ENCODE assay signal across 19 mouse cellular contexts in the genomic region with DNA sequence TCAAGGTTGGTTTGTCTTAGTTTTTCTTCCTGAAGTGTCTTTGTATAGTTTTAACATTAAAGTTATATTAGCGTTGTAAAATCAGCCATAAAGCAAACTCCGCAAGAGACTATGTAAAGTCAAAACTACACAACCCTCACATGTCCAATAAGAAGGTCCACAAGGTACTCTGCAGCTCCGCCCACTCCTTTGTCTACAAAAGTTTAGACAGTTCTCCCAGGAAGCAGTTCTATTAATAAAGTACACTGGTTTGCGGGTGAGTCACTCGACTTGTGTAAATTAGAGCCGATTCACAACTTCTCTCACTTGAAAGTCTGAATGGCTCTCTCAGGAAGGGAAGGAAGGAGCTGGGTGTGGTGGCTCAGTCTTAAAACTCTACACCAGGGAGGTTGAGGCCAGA. TPM values are rescaled to one million over a fixed set of nuclear protein-coding genes. Genes with fewer than 3 reads are reported as not detected.
DNase-seq lines count a peak whose midpoint lies in the region; ATAC-seq and TF ChIP-seq lines count a peak whose summit lies in the region.
"Had no signal": no experiment of that assay in that cellular context is flagged by ENCODE, and none has a peak within 500 bp of the region (broad histone marks: within the 10 kb centered on the region; RNA-seq: fewer than 3 reads in every experiment).

No protein-coding gene starts in this region.

- H3K27me3 ChIP-seq in forebrain, embryonic 12.5 days = no peaks in the 10 kb centered on the region
- H3K27me3 ChIP-seq: limb, embryonic 15.5 days; midbrain, embryonic 12.5 days had no signal

- WGBS in large intestine, adult 2 months = 15% methylated on average over 6 of the region's 6 CpGs
- 85% methylated on average over 6 of the region's 6 CpGs for WGBS in forebrain, embryonic 12.5 days

- no peak overlapping the region for H3K4me3 ChIP-seq in layer of hippocampus, adult 2 months
- no peak overlapping the region for H3K4me3 ChIP-seq in forebrain, embryonic 12.5 days (replicated peaks)
- H3K4me3 ChIP-seq: limb, embryonic 15.5 days; midbrain, embryonic 12.5 days had no signal

- no peak for TF ChIP-seq CTCF in layer of hippocampus, adult 2 months (conservative IDR thresholded peaks at IDR 0.05)

- no peaks in the 10 kb centered on the region for H3K36me3 ChIP-seq in forebrain, embryonic 12.5 days (replicated peaks)
- H3K36me3 ChIP-seq: G1E; limb, embryonic 15.5 days; midbrain, embryonic 12.5 days had no signal

- DNase-seq in right cerebral cortex, adult 18-20 months = peak; percentile 4
- DNase-seq in right cerebral cortex, postnatal 25 days = no peak
- peak; percentile 92 for DNase-seq in large intestine, adult 2 months (ENCODE audit: low read depth, low spot score)
- DNase-seq in lung, postnatal 25 days (ENCODE audit: low spot score) = peak; percentile 79
- DNase-seq in adrenal gland, adult 18-20 months (ENCODE audit: low spot score in 2 of 2) = no peak
- DNase-seq in layer of hippocampus, adult 2 months (ENCODE audit: low spot score in 2 of 2) = no peak
- DNase-seq: adrenal gland, postnatal 14 days; cerebellum, postnatal 10 days; heart, postnatal 14 days; liver, postnatal 0 days; right cerebral cortex, postnatal 14 days; thymus, postnatal 25 days had no signal

- peaks cover 3% of the 10 kb centered on the region; the same call in 1 of the 2 replicates for H3K4me1 ChIP-seq in forebrain, embryonic 12.5 days
- H3K4me1 ChIP-seq: limb, embryonic 15.5 days; midbrain, embryonic 12.5 days had no signal

- H3K4me2 ChIP-seq in forebrain, embryonic 12.5 days = no peak overlapping the region
- H3K4me2 ChIP-seq: limb, embryonic 15.5 days; midbrain, embryonic 12.5 days had no signal

- H3K27ac ChIP-seq in layer of hippocampus, adult 2 months = no peak overlapping the region
- no peak overlapping the region for H3K27ac ChIP-seq in forebrain, embryonic 12.5 days
- H3K27ac ChIP-seq: limb, embryonic 15.5 days; midbrain, embryonic 12.5 days had no signal

- H3K9me3 ChIP-seq in forebrain, embryonic 12.5 days = no peaks in the 10 kb centered on the region
- H3K9me3 ChIP-seq: G1E; limb, embryonic 15.5 days; midbrain, embryonic 12.5 days had no signal

- no peak for ATAC-seq in forebrain, embryonic 12.5 days (ENCODE audit: low FRiP score)
- ATAC-seq: forebrain, embryonic 16.5 days; liver, postnatal 0 days had no signal

- no peak overlapping the region for H3K9ac ChIP-seq in forebrain, embryonic 12.5 days
- H3K9ac ChIP-seq: limb, embryonic 15.5 days; liver, postnatal 0 days; midbrain, embryonic 12.5 days had no signal

RNA-seq across cellular contexts. Expression of gene Muc4, which starts 10.2 kb away (rescaled TPM):
- 26.7 and 51.7 TPM in 2 replicates for polyA plus RNA-seq in large intestine, adult 2 months (2012; rRNA removed)
- total RNA-seq in adrenal gland, adult 18-20 months (2021) = not detected
- total RNA-seq in layer of hippocampus, adult 2 months (2021) = not detected
- 0.19 and 0.28 TPM in 2 replicates for polyA plus RNA-seq in forebrain, embryonic 12.5 days (2016; fragmentation: Nextera tagmentation; extraction: Ambion mirVana)
- total RNA-seq: adrenal gland, postnatal 14 days; layer of hippocampus, postnatal 10 days; left cerebral cortex, postnatal 14 days had no signal
- polyA plus RNA-seq: forebrain, embryonic 16.5 days; G1E; limb, embryonic 15.5 days had no signal

RNA-seq across cellular contexts. Expression of gene Muc20, which starts 51.4 kb away (rescaled TPM):
- polyA plus RNA-seq in large intestine, adult 2 months (2012; rRNA removed) = 0.05 TPM in 1 of 2 replicates, not detected in the other
- total RNA-seq in adrenal gland, adult 18-20 months (2021) = under 1 TPM in 1 of 2 experiments, not detected in 1; 0.10 TPM
- total RNA-seq in layer of hippocampus, adult 2 months (2021) = not detected
- polyA plus RNA-seq in forebrain, embryonic 12.5 days (2016; fragmentation: Nextera tagmentation; extraction: Ambion mirVana) = not detected in 2 replicates
- total RNA-seq: layer of hippocampus, postnatal 10 days; left cerebral cortex, postnatal 14 days had no signal
- polyA plus RNA-seq: forebrain, embryonic 16.5 days; G1E; limb, embryonic 15.5 days; liver, postnatal 0 days; midbrain, embryonic 12.5 days had no signal

Comparison
In these comparisons a context has a peak if more than half of its experiments do, and no peak if none do; other contexts are left out.
1. DNase-seq: peak in right cerebral cortex, adult 18-20 months (single experiment), large intestine, adult 2 months (single experiment) and lung, postnatal 25 days (single experiment); none in right cerebral cortex, postnatal 25 days (single experiment), adrenal gland, adult 18-20 months (0 of 2) and layer of hippocampus, adult 2 months (0 of 2).